Mouse (Mus musculus): Measurements from ENCODE around the gene Gm21943. TPM values are rescaled to one million over a fixed set of nuclear protein-coding genes. Genes with fewer than 3 reads are reported as not detected.
"Not testable (repeated sequence)": the region's sequence is repeated elsewhere in the genome, so short reads cannot be mapped to it uniquely, and the experiment has no call there.

The Gm21943 gene
- not detected in 2 replicates for total RNA-seq (2015)
- total RNA-seq (2017): not detected in 2 replicates

DNA sequence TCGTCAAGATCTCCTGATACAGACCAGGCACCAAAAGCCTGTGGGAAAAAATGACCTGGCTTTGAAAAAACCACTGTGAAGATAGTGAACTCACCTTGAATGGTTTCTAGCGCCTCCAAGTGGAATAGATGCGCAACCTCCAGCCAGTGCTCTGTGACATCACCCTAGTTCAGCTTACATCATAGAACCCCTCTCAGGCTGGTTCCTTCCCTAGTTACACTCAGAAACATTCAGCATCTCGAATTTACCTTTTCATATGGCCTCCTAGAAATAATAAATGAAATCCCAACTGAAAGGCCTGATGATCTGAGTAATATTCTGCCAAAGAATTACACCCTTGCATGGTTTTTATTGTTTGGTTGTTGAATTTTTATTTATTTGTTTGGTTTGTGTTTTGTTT is at the start of gene Gm21943:
TSS of gene Gm21943 (minus strand) at position 101 of the 400 bp plus-strand sequence.
- not testable (repeated sequence) for ATAC-seq (replicated peaks; ENCODE audit: poor library complexity)

Other genes with a start within 250 kb of the Gm21943 start
- gene Gm28961, start 172.0 kb upstream of the Gm21943 start, total RNA-seq (2015): not detected in 2 replicates
- not detected in 2 replicates for gene Gm28961, start 172.0 kb upstream of the Gm21943 start, total RNA-seq (2017)